Comparison of ENCODE assay signal across 8 mouse cellular contexts in genomic region chr9:7836905-7837805, GRCm38 (mm10). TPM values are rescaled to one million over a fixed set of nuclear protein-coding genes. Genes with fewer than 3 reads are reported as not detected.
DNase-seq lines count a peak whose midpoint lies in the region; ATAC-seq lines count a peak whose summit lies in the region.

Birc2 (minus strand) TSS chr9:7837064.

- peak within 1 kb of the TSS; percentile 98 for H3K27ac ChIP-seq in hindbrain, embryonic 11.5 days (ENCODE audit: low read depth, low read length)

- H3K9ac ChIP-seq in hindbrain, embryonic 11.5 days (ENCODE audit: low read depth, low read length) = peak within 1 kb of the TSS; percentile 90

- H3K9me3 ChIP-seq in hindbrain, embryonic 11.5 days (ENCODE audit: control insufficient read depth, low read length) = no peaks in the 10 kb centered on the region

- H3K36me3 ChIP-seq in hindbrain, embryonic 11.5 days (ENCODE audit: control insufficient read depth, insufficient read depth, low read length) = no peaks in the 10 kb centered on the region

- peak within 1 kb of the TSS; percentile 63 for H3K4me3 ChIP-seq in hindbrain, embryonic 11.5 days (ENCODE audit: low read depth, low read length)

- peak; percentile 99 for DNase-seq in Muller cell, postnatal 12 days (ENCODE audit: inconsistent ontology term)
- peak; percentile 97 for DNase-seq in cerebellum, adult 9-11 months
- DNase-seq in frontal cortex, adult 2 months (ENCODE audit: extremely low spot score in 1 of 2, low spot score in 1 of 2) = peak; percentile 92 to 97
- DNase-seq in hindbrain, embryonic 11.5 days (ENCODE audit: low spot score) = peak; percentile 98
- peak; percentile 94 to 96 for DNase-seq in layer of hippocampus, postnatal 10 days (ENCODE audit: low spot score in 2 of 2)
- peak; percentile 97 for DNase-seq in lung, postnatal 10 days
- peak; percentile 96 for DNase-seq in ovary, postnatal 36 days (ENCODE audit: low spot score)
- peak; percentile 93 for DNase-seq in thymus, postnatal 25 days

- under 1% methylated on average over 62 of the region's 68 CpGs for WGBS in hindbrain, embryonic 11.5 days

- H3K27me3 ChIP-seq in hindbrain, embryonic 11.5 days (ENCODE audit: control insufficient read depth, insufficient read depth, low read length) = no peaks in the 10 kb centered on the region

- peak; percentile 98 for ATAC-seq in hindbrain, embryonic 11.5 days (ENCODE audit: low FRiP score)

- peak within 1 kb of the TSS; percentile 67 for H3K4me2 ChIP-seq in hindbrain, embryonic 11.5 days (replicated peaks; ENCODE audit: low read depth, low read length)

- no peaks in the 10 kb centered on the region for H3K4me1 ChIP-seq in hindbrain, embryonic 11.5 days (replicated peaks; ENCODE audit: control insufficient read depth, insufficient read depth, low read length)

RNA-seq across cellular contexts. Expression of gene Birc2, which starts in this region (rescaled TPM):
- 29.0 and 30.6 TPM in 2 replicates for polyA plus RNA-seq in frontal cortex, adult 2 months (2012; rRNA removed)
- polyA plus RNA-seq in hindbrain, embryonic 11.5 days (2014; fragmentation: Nextera tagmentation; extraction: Ambion mirVana) = 45.3 and 51.7 TPM in 2 replicates
- 10 to 100 TPM; 24.9 to 26.9 TPM for total RNA-seq in layer of hippocampus, postnatal 10 days (2021)

Comparison
In these comparisons a context has a peak if more than half of its experiments do, and no peak if none do; other contexts are left out.
1. Peak in every context shown above with its lines: DNase-seq, ATAC-seq, H3K4me3 ChIP-seq and H3K27ac ChIP-seq.